Mouse (Mus musculus) thymus, adult 2 months (tissue): ENCODE measurements at regions not wholly inside any gene's neighbourhood (a gene's known extent, or its start where the extent isn't known, plus 50 kb on each side); places are given as distances from the start of the nearest gene placed in this dataset.

Experiments
- DNase-seq: peaks from one replicate; pipeline ENCODE4 v3.0.0; 2021
- H3K27ac ChIP-seq: fragments of 200-500 bp; 2 replicates; pipeline ENCODE4 v1.5.1; 2012; ENCODE audit warnings: low read length, control low read depth; ENCODE audit not compliant: control insufficient read depth, insufficient read depth
- H3K27me3 ChIP-seq: fragments of 200-500 bp; 2 replicates; pipeline ENCODE4 v1.6.1; 2012; ENCODE audit warnings: mild to moderate bottlenecking, low read length, moderate library complexity, mixed read lengths; ENCODE audit not compliant: control insufficient read depth, insufficient read depth
- H3K36me3 ChIP-seq: fragments of 200-500 bp; 2 replicates; pipeline ENCODE4 v1.6.1; 2012; ENCODE audit warnings: mild to moderate bottlenecking, low read length, moderate library complexity; ENCODE audit not compliant: control insufficient read depth, insufficient read depth
- H3K4me1 ChIP-seq: fragments of 200-500 bp; replicated peaks from 2 replicates; pipeline ENCODE4 v1.6.1; 2012; ENCODE audit warnings: low read length; ENCODE audit not compliant: control insufficient read depth, insufficient read depth
- H3K4me3 ChIP-seq: fragments of 200-500 bp; 2 replicates; pipeline ENCODE4 v1.5.1; 2012; ENCODE audit warnings: mild to moderate bottlenecking, low read length, control low read depth, moderate library complexity; ENCODE audit not compliant: control insufficient read depth, insufficient read depth
- CTCF ChIP-seq: fragments of 200-500 bp; IDR thresholded peaks from 2 replicates; pipeline ENCODE4 v1.5.1; 2012; ENCODE audit warnings: mild to moderate bottlenecking, control low read depth, low read length, moderate library complexity, borderline replicate concordance; ENCODE audit not compliant: control insufficient read depth, poor library complexity, insufficient read depth; ENCODE audit errors: extremely low read depth
- POLR2A ChIP-seq: fragments of 200-500 bp; IDR thresholded peaks from 2 replicates; pipeline ENCODE4 v1.6.1; 2012; ENCODE audit warnings: mild to moderate bottlenecking, low read length, control low read depth, moderate library complexity; ENCODE audit not compliant: control insufficient read depth, poor library complexity, insufficient read depth; ENCODE audit errors: extremely low read depth
- WGBS: fragments of 180-500 bp; shearing (Covaris S2); methylation state at CpG from one replicate; pipeline ENCODE4 v1.1.7; 2018; 5-methylcytosine and 5-hydroxymethylcytosine counted together

DNA sequence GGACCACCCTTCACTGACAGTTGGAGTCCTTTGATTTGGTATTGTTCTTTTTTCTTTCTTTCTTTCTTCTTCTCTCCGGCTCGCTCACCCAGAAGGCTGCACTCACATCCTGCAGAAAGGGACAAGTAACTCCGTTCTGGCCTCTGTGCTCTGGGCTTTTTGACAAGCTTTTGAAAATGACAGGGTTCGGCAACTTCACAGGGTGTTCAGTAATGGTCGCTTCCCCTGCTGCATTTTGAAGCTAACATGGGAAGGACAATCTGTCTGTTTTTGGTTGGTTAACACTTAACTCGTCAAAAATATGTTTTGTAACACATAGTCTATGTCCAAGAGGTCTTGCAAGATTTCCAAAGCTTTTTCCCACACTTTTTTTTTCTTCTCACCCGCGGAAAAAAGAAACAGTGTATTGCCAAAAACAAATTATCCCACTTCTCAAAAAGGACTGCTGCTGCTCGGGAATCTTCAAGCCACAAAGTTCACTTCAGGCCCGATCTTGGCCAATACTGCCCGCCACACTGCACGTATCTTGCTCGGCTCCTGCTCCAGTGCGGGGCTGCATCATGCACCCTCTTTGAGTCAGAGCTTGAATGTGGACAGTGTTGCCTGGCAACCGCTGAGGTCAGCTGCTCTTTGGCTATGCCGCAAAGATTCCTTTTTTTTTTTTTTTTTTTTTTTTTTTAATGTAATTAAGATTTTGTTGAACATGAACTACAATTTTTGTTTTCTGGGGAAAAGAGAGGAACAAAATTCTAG, 209.4 kb upstream of the Inhba start:
- H3K27me3 ChIP-seq = no peaks in the 10 kb centered on the region
- H3K36me3 ChIP-seq = no peaks in the 10 kb centered on the region
- WGBS = 85% methylated on average over 16 of the region's 16 CpGs
- H3K27ac ChIP-seq = no peak overlapping the region
- H3K4me1 ChIP-seq = no peaks in the 10 kb centered on the region
- TF ChIP-seq CTCF (no peak), POLR2A (no peak)
- no peak overlapping the region for H3K4me3 ChIP-seq
- DNase-seq = no peak

DNA sequence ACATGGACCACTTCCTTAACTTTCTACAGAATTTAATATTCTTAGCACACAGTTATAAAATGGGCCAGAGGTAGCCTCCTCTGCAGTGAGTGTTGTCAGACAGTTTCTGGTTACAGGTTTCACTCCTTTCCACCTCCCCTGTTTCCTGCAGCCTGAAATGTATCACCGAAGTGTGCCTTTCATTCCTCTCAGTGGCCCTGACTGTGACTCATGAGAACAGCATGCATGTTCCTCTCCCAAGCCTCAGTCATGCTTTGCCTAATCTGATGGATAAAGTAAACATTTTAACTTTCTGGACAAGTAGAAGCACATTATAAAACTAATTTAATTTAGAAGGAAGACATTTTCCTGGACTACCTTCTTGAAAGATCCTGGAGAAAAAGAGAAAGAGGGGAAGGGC, 207.7 kb upstream of the Inhba start:
- no peak overlapping the region for H3K4me3 ChIP-seq
- H3K27ac ChIP-seq = no peak overlapping the region
- DNase-seq = no peak
- no peaks in the 10 kb centered on the region for H3K27me3 ChIP-seq
- H3K4me1 ChIP-seq = no peaks in the 10 kb centered on the region
- WGBS = 44% methylated on average over 1 of the region's 1 CpGs
- no peaks in the 10 kb centered on the region for H3K36me3 ChIP-seq
- no peak for TF ChIP-seq CTCF
- TF ChIP-seq POLR2A = no peak

DNA sequence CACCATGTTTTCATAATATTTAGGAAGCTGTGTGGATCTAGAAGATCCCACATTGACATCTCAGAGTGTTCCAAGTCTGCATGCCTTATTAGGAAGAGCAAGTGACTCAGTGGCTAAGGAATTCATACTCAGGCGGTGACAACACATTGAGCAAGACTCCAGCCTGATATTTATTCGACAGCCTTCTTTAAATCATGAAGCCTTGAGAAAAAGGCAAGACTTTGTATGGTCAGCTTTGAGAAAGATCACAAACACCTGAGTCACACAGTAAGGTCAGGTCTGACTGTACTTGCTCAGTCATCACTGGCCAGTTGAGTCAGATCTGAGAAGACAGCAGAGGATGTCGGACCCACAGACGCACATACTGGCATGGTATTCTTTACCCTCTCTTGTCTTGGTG, 204.7 kb upstream of the Inhba start:
- H3K4me1 ChIP-seq = no peaks in the 10 kb centered on the region
- TF ChIP-seq CTCF = no peak
- no peak for TF ChIP-seq POLR2A
- no peaks in the 10 kb centered on the region for H3K27me3 ChIP-seq
- DNase-seq = no peak
- no peaks in the 10 kb centered on the region for H3K36me3 ChIP-seq
- H3K4me3 ChIP-seq = no peak overlapping the region
- WGBS = 95% methylated on average over 4 of the region's 4 CpGs
- no peak overlapping the region for H3K27ac ChIP-seq

DNA sequence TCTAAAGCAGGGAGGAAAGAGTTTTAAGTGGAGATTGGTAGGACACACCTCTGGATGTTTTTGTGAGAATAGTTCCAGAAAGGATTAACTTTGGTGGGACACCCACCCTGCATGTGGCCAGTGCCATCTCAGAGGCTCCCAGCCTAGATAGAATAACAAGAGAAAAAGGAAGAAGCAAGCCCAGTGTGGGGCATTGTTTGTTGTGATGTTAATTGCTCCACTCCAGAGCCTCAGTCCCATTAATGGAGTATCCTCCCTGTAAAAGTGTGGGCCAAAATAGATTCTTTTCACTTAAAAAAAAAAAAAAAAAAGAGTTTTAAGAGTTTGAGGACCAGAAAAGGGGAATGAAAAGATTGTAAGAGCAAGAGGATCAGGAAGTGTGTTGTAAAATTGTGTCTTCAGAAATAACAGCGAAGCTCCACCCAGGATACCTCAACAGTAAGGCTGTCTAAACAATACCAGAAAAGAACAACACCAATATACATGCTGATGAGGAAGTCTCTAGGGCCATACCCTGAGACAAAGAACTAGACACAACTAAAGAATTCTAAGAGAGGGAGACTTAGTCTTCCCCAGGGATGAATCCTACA, 189.3 kb upstream of the Inhba start:
- DNase-seq = no peak
- no peaks in the 10 kb centered on the region for H3K4me1 ChIP-seq
- TF ChIP-seq POLR2A (no peak), CTCF (no peak)
- H3K36me3 ChIP-seq = no peaks in the 10 kb centered on the region
- no peak overlapping the region for H3K27ac ChIP-seq
- H3K4me3 ChIP-seq = no peak overlapping the region
- no peaks in the 10 kb centered on the region for H3K27me3 ChIP-seq
- 80% methylated on average over 1 of the region's 1 CpGs for WGBS

DNA sequence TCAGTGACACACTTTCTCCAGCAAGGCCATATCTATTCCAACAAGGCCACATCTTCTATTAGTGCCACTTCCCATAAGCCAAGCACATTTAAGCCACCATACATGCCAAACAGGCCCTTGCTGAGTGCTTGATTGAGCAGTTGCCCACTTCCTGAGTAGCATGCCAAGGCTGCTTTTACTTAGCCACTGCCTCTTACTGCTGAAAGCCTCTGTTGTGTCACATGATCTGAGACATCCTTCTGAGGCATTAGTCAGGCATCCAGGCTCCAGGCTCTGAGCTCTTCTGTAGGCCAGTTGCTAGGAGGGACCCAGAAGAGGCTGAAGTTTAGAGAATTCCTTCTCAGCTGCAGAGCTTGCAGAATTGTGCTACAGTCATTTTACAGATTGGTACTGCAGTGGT, 165.8 kb upstream of the Inhba start:
- Histone ChIP-seq H3K4me1 (peaks cover 6% of the 10 kb centered on the region; the same call in 1 of the 2 replicates), H3K36me3 (no peaks in the 10 kb centered on the region), H3K27me3 (no peaks in the 10 kb centered on the region), H3K4me3 (no peak overlapping the region), H3K27ac (peak overlapping the region; percentile 19; the same call in 1 of the 2 replicates)
- no peak for TF ChIP-seq POLR2A
- no peak for TF ChIP-seq CTCF
- DNase-seq = peak; percentile 11

DNA sequence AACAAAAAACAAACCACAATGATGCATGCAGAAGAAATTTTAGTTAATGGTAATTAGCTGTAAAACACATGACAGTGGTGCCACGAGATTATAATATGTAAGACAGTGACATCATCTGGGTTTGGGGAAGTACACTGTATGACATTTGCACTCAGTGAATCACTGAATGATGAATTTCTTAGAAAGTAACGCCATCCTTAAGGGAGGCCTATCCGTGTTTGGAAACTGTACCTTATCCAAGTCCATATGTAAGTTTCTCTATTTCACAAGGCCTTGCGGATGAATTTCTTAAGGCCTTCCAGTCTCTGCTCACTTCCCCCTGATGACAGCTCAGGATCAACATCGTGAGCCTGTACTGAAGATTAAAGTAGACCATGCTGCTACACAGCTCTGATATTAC, 163.6 kb upstream of the Inhba start:
- DNase-seq = no peak
- Histone ChIP-seq H3K36me3 (no peaks in the 10 kb centered on the region), H3K4me1 (peaks cover 6% of the 10 kb centered on the region; the same call in 1 of the 2 replicates), H3K27me3 (no peaks in the 10 kb centered on the region), H3K27ac (no peak overlapping the region), H3K4me3 (no peak overlapping the region)
- 94% methylated on average over 5 of the region's 5 CpGs for WGBS
- TF ChIP-seq POLR2A = no peak
- TF ChIP-seq CTCF = no peak

DNA sequence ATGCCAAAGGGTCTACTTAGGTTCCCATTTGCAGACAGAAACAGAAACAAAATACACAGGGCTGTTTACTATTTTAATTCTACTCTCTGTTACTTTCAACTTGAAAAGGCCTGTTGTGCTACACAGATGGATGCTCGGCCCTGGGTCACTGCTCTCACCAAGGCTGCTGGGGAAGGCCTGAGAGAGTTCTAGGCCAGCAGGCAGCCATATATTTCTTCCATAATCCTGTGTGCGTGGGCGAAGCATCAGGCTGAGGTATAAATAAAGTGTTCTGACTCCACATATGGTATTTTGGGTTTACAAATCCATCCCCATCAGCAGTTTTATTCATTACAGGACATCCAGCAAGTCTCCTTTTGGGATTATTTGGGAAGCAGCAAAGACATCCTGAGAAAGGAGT, 162.5 kb upstream of the Inhba start:
- WGBS = 97% methylated on average over 3 of the region's 3 CpGs
- TF ChIP-seq CTCF = no peak
- no peak for TF ChIP-seq POLR2A
- no peaks in the 10 kb centered on the region for H3K36me3 ChIP-seq

More for the DNA sequence above, 162.5 kb upstream of the Inhba start:
- Histone ChIP-seq H3K4me1 (peaks cover 6% of the 10 kb centered on the region; the same call in 1 of the 2 replicates), H3K27ac (no peak overlapping the region), H3K27me3 (no peaks in the 10 kb centered on the region), H3K4me3 (no peak overlapping the region)
- no peak for DNase-seq
